Mouse (Mus musculus): ENCODE results near the gene Acyp2. TPM values are rescaled to one million over a fixed set of nuclear protein-coding genes. Genes with fewer than 3 reads are reported as not detected.

The Acyp2 gene
- total RNA-seq (2023; ENCODE audit: inconsistent age), result 0.61 to 1.9 TPM (median 1.1 TPM) in 3 of 4 replicates, not detected in the other

GRCm38 (mm10) chr11:30649001-30649637 is at the start of gene Acyp2:
Gene Acyp2, minus strand, starts transcription at chr11:30649587.

DNA sequence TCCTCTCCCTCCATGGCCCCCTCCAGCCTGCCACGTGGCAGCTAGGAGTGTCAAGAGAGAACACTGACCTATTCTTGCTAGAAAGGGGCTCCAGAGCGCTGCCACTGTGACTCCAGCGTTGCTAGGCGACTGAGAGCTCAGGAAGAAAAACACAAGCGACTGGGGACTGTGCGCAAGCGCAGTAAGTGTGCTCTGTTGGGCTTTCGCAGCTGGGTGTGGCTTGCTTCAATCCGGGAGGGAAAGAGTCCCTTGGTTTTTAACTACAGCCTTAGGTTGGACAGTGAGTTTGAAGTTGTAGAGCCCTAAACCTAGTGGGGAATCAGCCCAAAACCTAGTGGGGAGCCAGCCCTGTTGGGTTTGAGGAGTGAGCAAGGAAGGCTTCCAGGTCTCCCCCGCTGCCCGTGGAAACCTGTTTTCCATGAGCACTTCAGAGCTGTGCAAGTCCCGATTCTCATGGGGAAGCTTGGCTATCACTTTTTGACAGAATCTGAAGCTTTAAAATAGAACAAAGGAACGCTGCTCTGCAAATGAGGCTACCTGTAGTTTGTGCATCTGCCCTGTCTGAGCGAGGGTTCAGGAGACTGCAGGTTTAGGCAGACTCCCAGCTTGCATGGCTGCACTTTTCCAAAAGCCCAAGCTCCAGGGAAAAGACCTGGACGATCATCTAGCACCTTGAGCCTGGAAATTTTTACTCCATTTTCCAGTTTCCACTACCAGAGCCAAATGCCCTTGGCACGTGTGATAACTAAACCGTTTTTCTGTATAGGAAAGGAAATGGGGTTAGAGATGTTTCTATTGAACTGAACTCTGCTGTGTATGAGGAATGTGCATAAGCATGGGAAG is 177.4 kb downstream of the Acyp2 start, which contains the start of gene 4930505A04Rik:
Gene 4930505A04Rik, minus strand, starts transcription at position 77 of the 843 bp plus-strand sequence.

Other genes starting within 250 kb of the Acyp2 start
- not detected in 4 replicates for gene 4930505A04Rik, start 177.8 kb downstream of the Acyp2 start, total RNA-seq (2023; ENCODE audit: inconsistent age)
- gene Psme4, start 122.1 kb upstream of the Acyp2 start, total RNA-seq (2023; ENCODE audit: inconsistent age), result 68.7 to 78.1 TPM (median 73.8 TPM) in 4 replicates
- gene Gpr75, start 235.8 kb upstream of the Acyp2 start, total RNA-seq (2023; ENCODE audit: inconsistent age), result 0.19 to 0.51 TPM in 2 of 4 replicates, not detected in the others
- 16.8 to 20.9 TPM (median 19.2 TPM) in 4 replicates for gene Asb3, start 235.8 kb upstream of the Acyp2 start, total RNA-seq (2023; ENCODE audit: inconsistent age)

All from B cell, adult (primary cell).